Mouse (Mus musculus): ENCODE measurements around the gene Creld2.
"Not testable (repeated sequence)": the region's sequence is repeated elsewhere in the genome, so short reads cannot be mapped to it uniquely, and the experiment has no call there.

Gene Creld2

GRCm38 (mm10) chr15:88819026-88819905 lies at the start of gene Creld2, which contains the start of gene Alg12:
TSS of gene Creld2 (plus strand) at chr15:88819646.
TSS of gene Alg12 (minus strand) at chr15:88819318.
- peak; percentile 100 for DNase-seq (ENCODE audit: low spot score)

- not testable (repeated sequence) for DNase-seq (ENCODE audit: low spot score)
Observed at GRCm38 (mm10) chr15:88774630-88775029, 44.8 kb upstream of the Creld2 start.

DNA sequence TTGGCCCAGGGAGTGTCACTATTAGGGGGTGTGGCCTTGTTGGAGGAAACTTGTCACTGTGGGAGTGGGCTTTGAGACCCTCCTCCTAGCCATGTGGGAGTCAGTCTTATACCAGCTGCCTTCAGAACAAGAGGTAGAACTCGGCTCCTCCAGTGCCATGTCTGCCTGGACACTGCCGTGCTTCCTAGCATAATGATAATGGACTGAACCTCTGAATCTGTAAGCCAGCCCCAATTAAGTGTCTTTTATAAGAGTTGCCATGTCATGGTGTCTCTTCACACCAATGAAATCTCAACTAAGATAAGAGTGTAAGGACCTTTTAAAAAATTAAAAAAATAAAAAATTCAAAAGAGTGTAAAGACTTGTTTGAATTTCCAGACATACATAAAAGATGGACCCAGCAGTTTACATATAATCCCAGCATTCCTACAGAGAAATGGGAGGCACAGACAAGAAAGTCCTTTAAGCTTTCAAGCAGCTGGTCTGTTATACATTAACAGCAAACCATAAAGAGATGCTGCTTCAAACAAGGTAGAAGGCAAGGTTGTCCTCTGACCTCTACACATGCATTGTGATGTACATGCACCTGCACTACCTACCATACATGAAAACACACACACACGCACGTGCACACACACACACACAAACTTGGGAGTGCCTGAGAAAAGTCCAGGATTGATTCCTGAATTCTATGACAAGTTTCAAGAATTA lies 27.2 kb upstream of the Creld2 start:
- no peak for DNase-seq (ENCODE audit: low spot score)

GRCm38 (mm10) chr15:88794729-88795128 lies 24.7 kb upstream of the Creld2 start:
- not testable (repeated sequence) for DNase-seq (ENCODE audit: low spot score)

- DNase-seq (ENCODE audit: low spot score): no peak
Observed at GRCm38 (mm10) chr15:88799950-88800371, 19.5 kb upstream of the Creld2 start.

DNA sequence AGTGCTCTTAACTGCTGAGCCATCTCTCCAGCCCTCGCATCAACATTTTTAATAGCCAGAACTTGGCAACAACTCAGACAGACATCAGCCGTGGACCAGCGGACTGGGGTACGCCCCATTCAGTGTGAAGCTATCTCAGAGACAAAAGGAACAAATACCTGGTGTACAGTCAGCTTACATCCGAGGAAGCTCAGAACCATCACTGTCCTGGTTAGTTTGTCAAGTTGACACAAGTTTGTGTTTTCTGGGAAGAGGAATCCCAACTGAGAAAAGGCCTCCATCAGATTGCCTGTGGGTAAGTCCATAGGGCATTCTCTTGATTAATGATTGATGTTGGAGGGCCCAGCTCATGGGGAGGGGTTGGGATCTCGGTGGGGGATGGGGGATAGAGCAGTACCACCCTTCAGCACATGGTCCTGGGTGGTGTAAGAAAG lies 18.5 kb upstream of the Creld2 start:
- no peak for DNase-seq (ENCODE audit: low spot score)

GRCm38 (mm10) chr15:88801903-88802302 lies 17.5 kb upstream of the Creld2 start:
- no peak for DNase-seq (ENCODE audit: low spot score)

DNA sequence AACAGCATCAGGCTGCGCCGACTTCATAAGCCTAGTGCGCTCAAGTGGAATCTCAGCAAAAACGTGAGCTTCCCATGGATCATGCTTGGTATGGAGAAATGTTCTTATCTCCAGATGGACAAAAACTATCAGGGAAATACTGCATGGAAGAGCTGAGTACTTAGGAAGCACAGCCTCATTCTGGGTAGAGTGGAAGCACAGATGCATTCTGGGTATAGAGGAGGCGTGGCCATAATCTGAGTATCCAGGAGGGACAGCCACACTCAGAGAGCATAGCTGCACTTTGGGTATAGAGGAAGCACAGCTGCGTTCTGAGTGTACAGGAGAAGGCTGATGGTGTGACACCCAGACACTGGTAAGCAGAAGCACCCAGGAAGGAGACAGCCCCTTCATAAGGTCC lies 17.1 kb upstream of the Creld2 start:
- DNase-seq (ENCODE audit: low spot score): no peak

DNA sequence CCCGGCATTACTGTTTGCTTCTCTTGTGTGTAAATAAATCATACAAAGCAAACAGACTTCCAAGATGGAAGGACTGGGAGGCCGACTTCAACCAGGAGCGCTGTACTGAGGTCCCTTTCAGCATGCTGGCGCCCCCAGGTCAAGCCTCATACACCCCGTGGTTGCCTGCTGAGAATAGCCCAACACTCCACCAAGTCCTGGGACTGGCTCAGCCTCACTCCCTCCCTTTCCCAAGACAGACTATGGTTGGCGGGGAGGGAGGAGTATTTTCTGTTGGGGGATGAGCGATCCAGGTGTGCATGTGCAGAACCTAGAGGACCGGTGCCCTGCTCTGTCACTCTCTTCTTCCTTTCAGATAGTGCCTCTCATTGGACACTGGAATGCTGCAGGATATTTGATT lies 11.3 kb upstream of the Creld2 start:
- DNase-seq (ENCODE audit: low spot score): no peak

GRCm38 (mm10) chr15:88810369-88810768 lies 9.1 kb upstream of the Creld2 start:
- no peak for DNase-seq (ENCODE audit: low spot score)

GRCm38 (mm10) chr15:88813262-88813661 lies 6.2 kb upstream of the Creld2 start:
- DNase-seq (ENCODE audit: low spot score): no peak

GRCm38 (mm10) chr15:88813873-88814272 lies 5.6 kb upstream of the Creld2 start:
- DNase-seq (ENCODE audit: low spot score): not testable (repeated sequence)

- no peak for DNase-seq (ENCODE audit: low spot score)
Observed at GRCm38 (mm10) chr15:88814411-88815047, 4.9 kb upstream of the Creld2 start.

- DNase-seq (ENCODE audit: low spot score): no peak
Observed at GRCm38 (mm10) chr15:88815196-88815700, 4.2 kb upstream of the Creld2 start.

DNA sequence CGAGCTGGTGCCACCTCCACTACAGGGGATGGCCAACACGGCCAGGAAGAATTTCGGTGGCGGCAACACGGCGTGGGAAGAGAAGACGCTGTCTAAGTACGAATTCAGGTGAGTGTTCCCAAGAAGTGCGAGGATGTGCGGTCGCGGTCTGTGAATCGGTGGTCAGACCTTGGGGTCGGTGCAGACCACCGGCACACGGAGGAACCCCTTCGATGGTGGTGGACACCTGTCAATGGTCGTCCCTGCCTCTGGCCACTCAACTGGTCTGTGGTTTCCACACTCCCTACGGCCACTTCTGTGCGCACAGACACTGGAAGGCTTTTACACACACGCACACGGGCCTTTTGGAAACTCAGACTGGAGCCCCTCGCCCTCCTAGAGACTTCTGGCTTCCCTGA lies 459 bp downstream of the Creld2 start:
- DNase-seq (ENCODE audit: low spot score): no peak

GRCm38 (mm10) chr15:88821403-88821802 lies 2.0 kb downstream of the Creld2 start:
- DNase-seq (ENCODE audit: low spot score): no peak

DNA sequence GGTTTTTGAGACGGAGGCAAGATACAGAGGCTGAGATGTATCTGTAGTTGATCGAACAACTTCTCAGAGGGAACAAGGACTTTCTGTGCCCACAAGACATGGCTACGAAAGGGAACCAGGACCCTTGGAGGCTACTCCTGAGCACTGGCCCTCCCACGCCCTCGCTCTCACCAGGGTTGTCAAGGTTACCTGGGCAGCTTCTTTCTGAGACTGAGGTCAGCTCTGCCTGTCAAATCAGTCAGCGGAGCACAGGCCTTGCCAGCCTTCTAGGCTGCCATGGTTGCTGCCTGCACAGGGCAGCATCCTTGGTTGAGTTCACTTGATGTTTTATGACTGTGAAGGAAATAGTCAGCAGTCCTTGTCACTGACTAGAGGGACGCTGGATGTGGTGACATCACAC lies 3.1 kb downstream of the Creld2 start:
- DNase-seq (ENCODE audit: low spot score): no peak

DNA sequence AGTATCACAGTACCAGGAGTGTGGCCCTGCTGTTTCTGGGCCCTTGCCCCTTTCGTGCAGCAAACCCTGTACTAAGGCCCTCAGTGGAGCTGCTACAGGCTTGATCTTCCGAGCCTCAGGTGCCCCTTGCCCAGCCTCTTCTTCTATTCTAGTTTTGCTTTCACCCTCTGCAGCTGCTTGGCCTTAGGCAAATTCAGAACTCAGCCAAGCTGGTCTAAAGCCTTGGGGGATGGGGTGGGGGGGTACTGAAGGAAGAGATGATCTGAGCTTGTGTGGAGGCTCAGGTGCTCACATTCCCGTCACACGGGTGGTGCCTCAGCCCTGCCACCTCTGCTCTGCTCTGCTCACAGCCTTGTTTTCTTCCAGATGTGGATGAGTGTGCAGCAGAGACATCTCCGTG lies 3.9 kb downstream of the Creld2 start:
- DNase-seq (ENCODE audit: low spot score): no peak

DNA sequence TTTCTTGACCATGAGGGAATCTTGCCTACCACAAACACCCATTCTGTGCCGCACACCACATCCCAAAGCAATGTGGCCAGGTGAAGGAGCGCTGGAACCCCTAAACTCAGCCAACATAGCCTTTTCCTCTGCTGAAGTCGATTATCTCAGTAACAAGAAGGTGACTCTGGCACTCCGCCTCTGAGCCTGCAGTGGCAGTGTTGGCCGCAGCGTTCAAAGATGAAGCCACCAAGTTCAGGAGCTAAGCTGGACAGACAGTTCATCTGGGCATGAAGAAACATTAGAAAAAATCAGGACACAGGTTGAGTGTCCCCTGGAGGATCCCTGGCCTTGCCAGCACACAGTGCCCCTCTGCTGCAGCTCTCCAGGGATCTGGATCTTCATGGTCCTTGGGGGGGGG lies 8.0 kb downstream of the Creld2 start:
- no peak for DNase-seq (ENCODE audit: low spot score)

DNA sequence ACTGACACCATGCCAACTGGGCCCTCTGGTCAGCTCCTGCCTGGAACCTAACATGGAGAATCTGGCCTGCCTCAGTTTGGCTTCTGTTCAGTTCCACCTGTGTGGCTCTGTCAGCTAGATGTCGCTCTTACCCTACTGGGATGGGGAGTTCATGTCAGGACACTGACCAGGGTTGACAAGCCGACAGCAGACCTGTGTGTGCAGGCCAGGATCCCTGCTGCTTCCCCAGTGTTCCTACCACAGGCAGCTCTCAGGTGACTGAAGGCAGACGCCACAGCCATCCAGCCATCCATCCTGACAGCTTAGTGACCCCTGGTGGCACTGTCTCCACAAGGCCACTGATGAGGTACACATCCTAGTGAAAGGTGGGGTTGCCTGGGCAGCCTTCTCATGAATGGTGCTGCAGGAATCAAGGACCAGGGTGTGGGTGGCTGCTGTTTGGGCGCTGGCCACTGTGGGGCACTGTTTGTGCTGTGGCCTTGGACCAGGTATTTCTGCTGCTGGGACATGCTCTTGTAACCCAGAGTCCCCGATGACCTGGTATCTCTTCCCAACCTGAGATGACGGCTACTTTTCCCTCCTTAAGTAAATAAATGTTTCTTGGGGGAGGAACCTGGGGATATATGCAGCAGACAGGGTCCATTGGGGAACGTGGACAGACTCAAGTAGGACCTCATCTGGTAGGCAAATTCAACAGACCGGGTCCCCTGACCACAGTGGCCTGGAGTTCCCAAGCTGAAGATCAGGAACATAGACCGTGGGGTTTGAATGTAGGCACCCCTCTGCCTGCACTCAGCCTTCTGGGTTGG lies 8.7 kb downstream of the Creld2 start:
- DNase-seq (ENCODE audit: low spot score): peak; percentile 58

Data from layer of hippocampus, adult 11-12 months (tissue).